Mouse (Mus musculus) cerebellum, adult 8-10 months (tissue): ENCODE data around the gene Pum2.
A peak's percentile ranks its signal among the peaks of the same experiment; 100 is the strongest.

Experiments
- DNase-seq: peaks from one replicate; pipeline ENCODE4 v3.0.0; 2022

Gene Pum2

GRCm38 (mm10) chr12:8764221-8764930 is 90.4 kb downstream of the Pum2 start:
- DNase-seq = no peak

- DNase-seq = peak; percentile 80
Observed at GRCm38 (mm10) chr12:8770946-8771843, 97.3 kb downstream of the Pum2 start, which contains the start of gene Sdc1. TSS of gene Sdc1 (plus strand) at chr12:8771323.

- DNase-seq = peak; percentile 49
Observed at GRCm38 (mm10) chr12:8771844-8772380, 98.0 kb downstream of the Pum2 start.

- DNase-seq = peak; percentile 48
Observed at GRCm38 (mm10) chr12:8772451-8773143, 98.7 kb downstream of the Pum2 start.

GRCm38 (mm10) chr12:8773336-8773735 is 99.4 kb downstream of the Pum2 start:
- DNase-seq = no peak

- DNase-seq = no peak
Observed at GRCm38 (mm10) chr12:8774183-8774582, 100.2 kb downstream of the Pum2 start.

GRCm38 (mm10) chr12:8776206-8776605 is 102.3 kb downstream of the Pum2 start:
- DNase-seq = no peak

- DNase-seq = no peak
Observed at GRCm38 (mm10) chr12:8776741-8777140, 102.8 kb downstream of the Pum2 start.

- no peak for DNase-seq
Observed at GRCm38 (mm10) chr12:8778106-8778505, 104.2 kb downstream of the Pum2 start.

- DNase-seq = no peak
Observed at GRCm38 (mm10) chr12:8779851-8780250, 105.9 kb downstream of the Pum2 start.

- no peak for DNase-seq
Observed at GRCm38 (mm10) chr12:8781121-8781520, 107.2 kb downstream of the Pum2 start.

- DNase-seq = peak; percentile 66
Observed at GRCm38 (mm10) chr12:8781681-8782378, 107.9 kb downstream of the Pum2 start.

GRCm38 (mm10) chr12:8782565-8782964 is 108.6 kb downstream of the Pum2 start:
- DNase-seq = no peak

- DNase-seq = no peak
Observed at GRCm38 (mm10) chr12:8784189-8784588, 110.3 kb downstream of the Pum2 start.

GRCm38 (mm10) chr12:8786476-8786875 is 112.5 kb downstream of the Pum2 start:
- DNase-seq = no peak

GRCm38 (mm10) chr12:8786984-8787730 is 113.2 kb downstream of the Pum2 start:
- DNase-seq = no peak

GRCm38 (mm10) chr12:8788469-8788868 is 114.5 kb downstream of the Pum2 start:
- DNase-seq = no peak

- DNase-seq = no peak
Observed at GRCm38 (mm10) chr12:8790615-8791014, 116.7 kb downstream of the Pum2 start.

- DNase-seq = peak; percentile 48
Observed at GRCm38 (mm10) chr12:8793410-8794051, 119.6 kb downstream of the Pum2 start.

GRCm38 (mm10) chr12:8797936-8798335 is 124.0 kb downstream of the Pum2 start:
- DNase-seq = no peak

GRCm38 (mm10) chr12:8798486-8799020 is 124.6 kb downstream of the Pum2 start:
- DNase-seq = no peak
